Mouse (Mus musculus): ENCODE measurements at regions not wholly inside any gene's neighbourhood (a gene's known extent, or its start where the extent isn't known, plus 50 kb on each side); places are given as distances from the start of the nearest gene placed in this dataset.

GRCm38 (mm10) chr4:74466081-74466480, 223.8 kb downstream of the Kdm4c start:
- WGBS = 62% methylated on average over 3 of the region's 3 CpGs
- Histone ChIP-seq H3K4me3 (ENCODE audit: low read depth, low read length) (no peak overlapping the region), H3K4me1 (ENCODE audit: control insufficient read depth, insufficient read depth, low read length) (no peaks in the 10 kb centered on the region), H3K4me2 (no peak overlapping the region), H3K9me3 (ENCODE audit: control insufficient read depth, low read length) (no peaks in the 10 kb centered on the region), H3K9ac (ENCODE audit: low read length) (no peak overlapping the region), H3K27ac (ENCODE audit: low read depth, low read length) (no peak overlapping the region), H3K36me3 (ENCODE audit: control insufficient read depth, insufficient read depth, low read length) (no peaks in the 10 kb centered on the region), H3K27me3 (ENCODE audit: control insufficient read depth, insufficient read depth, low read length) (no peaks in the 10 kb centered on the region)
- ATAC-seq (ENCODE audit: low FRiP score) (no peak), DNase-seq (ENCODE audit: low spot score, missing footprints) (no peak)

- no peak overlapping the region for H3K9ac ChIP-seq (ENCODE audit: low read length)
- H3K27ac ChIP-seq (ENCODE audit: low read depth, low read length) = no peak overlapping the region
- no peak overlapping the region for H3K4me2 ChIP-seq
- no peaks in the 10 kb centered on the region for H3K9me3 ChIP-seq (ENCODE audit: control insufficient read depth, low read length)
- no peaks in the 10 kb centered on the region for H3K27me3 ChIP-seq (ENCODE audit: control insufficient read depth, insufficient read depth, low read length)
- WGBS = 80% methylated on average over 5 of the region's 5 CpGs
- no peak overlapping the region for H3K4me3 ChIP-seq (ENCODE audit: low read depth, low read length)
- H3K4me1 ChIP-seq (ENCODE audit: control insufficient read depth, insufficient read depth, low read length) = no peaks in the 10 kb centered on the region
- DNase-seq (ENCODE audit: low spot score, missing footprints) = no peak
- no peaks in the 10 kb centered on the region for H3K36me3 ChIP-seq (ENCODE audit: control insufficient read depth, insufficient read depth, low read length)
- peak; percentile 19; the same call in 1 of the 2 replicates for ATAC-seq (ENCODE audit: low FRiP score)
Measured at GRCm38 (mm10) chr4:74512489-74512888, 270.2 kb downstream of the Kdm4c start.

GRCm38 (mm10) chr4:74553888-74554287, 311.6 kb downstream of the Kdm4c start:
- Histone ChIP-seq H3K9me3 (ENCODE audit: control insufficient read depth, low read length) (no peaks in the 10 kb centered on the region), H3K9ac (ENCODE audit: low read length) (no peak overlapping the region), H3K27ac (ENCODE audit: low read depth, low read length) (no peak overlapping the region), H3K27me3 (ENCODE audit: control insufficient read depth, insufficient read depth, low read length) (no peaks in the 10 kb centered on the region), H3K4me1 (ENCODE audit: control insufficient read depth, insufficient read depth, low read length) (no peaks in the 10 kb centered on the region), H3K4me2 (no peak overlapping the region), H3K4me3 (ENCODE audit: low read depth, low read length) (no peak overlapping the region), H3K36me3 (ENCODE audit: control insufficient read depth, insufficient read depth, low read length) (no peaks in the 10 kb centered on the region)
- DNase-seq (ENCODE audit: low spot score, missing footprints) (no peak), ATAC-seq (ENCODE audit: low FRiP score) (no peak)
- WGBS = 94% methylated on average over 1 of the region's 1 CpGs

- H3K4me2 ChIP-seq = no peak overlapping the region
- ATAC-seq (ENCODE audit: low FRiP score) (peak; percentile 67; the same call in 1 of the 2 replicates), DNase-seq (ENCODE audit: low spot score, missing footprints) (peak; percentile 88)
- H3K9me3 ChIP-seq (ENCODE audit: control insufficient read depth, low read length) = no peaks in the 10 kb centered on the region
- H3K4me1 ChIP-seq (ENCODE audit: control insufficient read depth, insufficient read depth, low read length) = no peaks in the 10 kb centered on the region
- H3K27ac ChIP-seq (ENCODE audit: low read depth, low read length) = no peak overlapping the region
- H3K9ac ChIP-seq (ENCODE audit: low read length) = no peak overlapping the region
- H3K36me3 ChIP-seq (ENCODE audit: control insufficient read depth, insufficient read depth, low read length) = no peaks in the 10 kb centered on the region
- WGBS = 43% methylated on average over 2 of the region's 2 CpGs
- no peaks in the 10 kb centered on the region for H3K27me3 ChIP-seq (ENCODE audit: control insufficient read depth, insufficient read depth, low read length)
- no peak overlapping the region for H3K4me3 ChIP-seq (ENCODE audit: low read depth, low read length)
Measured at GRCm38 (mm10) chr4:74563565-74563964, 321.3 kb downstream of the Kdm4c start.

GRCm38 (mm10) chr4:74586400-74586799, 344.1 kb downstream of the Kdm4c start:
- no peak for DNase-seq (ENCODE audit: low spot score, missing footprints)

GRCm38 (mm10) chr4:74587125-74587524, 344.8 kb downstream of the Kdm4c start:
- Histone ChIP-seq H3K4me1 (ENCODE audit: control insufficient read depth, insufficient read depth, low read length) (no peaks in the 10 kb centered on the region), H3K27me3 (ENCODE audit: control insufficient read depth, insufficient read depth, low read length) (no peaks in the 10 kb centered on the region), H3K9me3 (ENCODE audit: control insufficient read depth, low read length) (no peaks in the 10 kb centered on the region), H3K4me3 (ENCODE audit: low read depth, low read length) (no peak overlapping the region), H3K4me2 (no peak overlapping the region), H3K36me3 (ENCODE audit: control insufficient read depth, insufficient read depth, low read length) (no peaks in the 10 kb centered on the region), H3K9ac (ENCODE audit: low read length) (no peak overlapping the region), H3K27ac (ENCODE audit: low read depth, low read length) (no peak overlapping the region)
- no peak for ATAC-seq (ENCODE audit: low FRiP score)
- no peak for DNase-seq (ENCODE audit: low spot score, missing footprints)

More at GRCm38 (mm10) chr4:74586400-74586799, 344.1 kb downstream of the Kdm4c start:
- H3K36me3 ChIP-seq (ENCODE audit: control insufficient read depth, insufficient read depth, low read length) = no peaks in the 10 kb centered on the region
- no peaks in the 10 kb centered on the region for H3K9me3 ChIP-seq (ENCODE audit: control insufficient read depth, low read length)
- no peak for ATAC-seq (ENCODE audit: low FRiP score)
- no peak overlapping the region for H3K9ac ChIP-seq (ENCODE audit: low read length)
- 93% methylated on average over 1 of the region's 1 CpGs for WGBS
- no peaks in the 10 kb centered on the region for H3K27me3 ChIP-seq (ENCODE audit: control insufficient read depth, insufficient read depth, low read length)
- no peak overlapping the region for H3K4me2 ChIP-seq
- H3K4me1 ChIP-seq (ENCODE audit: control insufficient read depth, insufficient read depth, low read length) = no peaks in the 10 kb centered on the region
- H3K27ac ChIP-seq (ENCODE audit: low read depth, low read length) = no peak overlapping the region
- no peak overlapping the region for H3K4me3 ChIP-seq (ENCODE audit: low read depth, low read length)

- no peaks in the 10 kb centered on the region for H3K4me1 ChIP-seq (ENCODE audit: control insufficient read depth, insufficient read depth, low read length)
- H3K9me3 ChIP-seq (ENCODE audit: control insufficient read depth, low read length) = no peaks in the 10 kb centered on the region
- H3K36me3 ChIP-seq (ENCODE audit: control insufficient read depth, insufficient read depth, low read length) = no peaks in the 10 kb centered on the region
- H3K9ac ChIP-seq (ENCODE audit: low read length) = no peak overlapping the region
- ATAC-seq (ENCODE audit: low FRiP score) (no peak), DNase-seq (ENCODE audit: low spot score, missing footprints) (no peak)
- no peak overlapping the region for H3K27ac ChIP-seq (ENCODE audit: low read depth, low read length)
- no peak overlapping the region for H3K4me2 ChIP-seq
- H3K27me3 ChIP-seq (ENCODE audit: control insufficient read depth, insufficient read depth, low read length) = no peaks in the 10 kb centered on the region
- no peak overlapping the region for H3K4me3 ChIP-seq (ENCODE audit: low read depth, low read length)
Measured at GRCm38 (mm10) chr4:74588761-74589160, 346.5 kb downstream of the Kdm4c start.

- no peaks in the 10 kb centered on the region for H3K9me3 ChIP-seq (ENCODE audit: control insufficient read depth, low read length)
- no peak overlapping the region for H3K4me3 ChIP-seq (ENCODE audit: low read depth, low read length)
- DNase-seq (ENCODE audit: low spot score, missing footprints) = no peak
- H3K4me2 ChIP-seq = no peak overlapping the region
- WGBS = 69% methylated on average over 3 of the region's 3 CpGs
- H3K27me3 ChIP-seq (ENCODE audit: control insufficient read depth, insufficient read depth, low read length) = no peaks in the 10 kb centered on the region
- no peaks in the 10 kb centered on the region for H3K36me3 ChIP-seq (ENCODE audit: control insufficient read depth, insufficient read depth, low read length)
- H3K4me1 ChIP-seq (ENCODE audit: control insufficient read depth, insufficient read depth, low read length) = no peaks in the 10 kb centered on the region
- ATAC-seq (ENCODE audit: low FRiP score) = 0 out of 2 replicates have a peak, but pooled peaks have one; percentile 35
- H3K27ac ChIP-seq (ENCODE audit: low read depth, low read length) = no peak overlapping the region
- no peak overlapping the region for H3K9ac ChIP-seq (ENCODE audit: low read length)
Measured at GRCm38 (mm10) chr4:74613032-74613431, 370.7 kb downstream of the Kdm4c start.

Measured in midbrain, embryonic 11.5 days (tissue).